Mouse (Mus musculus) megakaryocyte, embryonic 14.5 days (primary cell): ENCODE results near the gene Gm9833. TPM values are rescaled to one million over a fixed set of nuclear protein-coding genes. Genes with fewer than 3 reads are reported as not detected.
"Not testable (repeated sequence)": the region's sequence is repeated elsewhere in the genome, so short reads cannot be mapped to it uniquely, and the experiment has no call there.

Experiments
- H3K27me3 ChIP-seq: replicated peaks from 2 replicates; pipeline ENCODE3; 2012; ENCODE audit warnings: inconsistent platforms
- H3K36me3 ChIP-seq: replicated peaks from 2 replicates; pipeline ENCODE3; 2012; ENCODE audit warnings: low read length, inconsistent platforms, mixed read lengths
- H3K4me1 ChIP-seq: 2 replicates; pipeline ENCODE4 v1.6.1; 2012; ENCODE audit warnings: inconsistent platforms
- H3K4me3 ChIP-seq: replicated peaks from 2 replicates; pipeline ENCODE3; 2012; ENCODE audit warnings: moderate library complexity, mild to moderate bottlenecking, inconsistent platforms
- H3K9me3 ChIP-seq: 2 replicates; pipeline ENCODE4 v1.6.1; 2012; ENCODE audit warnings: inconsistent platforms
- FLI1 ChIP-seq: IDR thresholded peaks from 2 replicates; pipeline ENCODE4 v1.6.1; 2012; ENCODE audit warnings: low read length, inconsistent platforms, mixed read lengths
- GATA1 ChIP-seq: IDR thresholded peaks from 3 replicates; pipeline ENCODE4 v1.6.1; 2012; ENCODE audit warnings: mixed read lengths, low read length, inconsistent platforms, borderline replicate concordance
- polyA plus RNA-seq: library from polyadenylated mRNA; stranded (reverse); fragments of >175 nt; gene quantifications from 2 replicates; pipeline ENCODE4 v1.2.3, GENCODE M21; 2012; ENCODE audit warnings: low replicate concordance; ENCODE audit not compliant: insufficient read depth

The Gm9833 gene
- 3.4 TPM in 1 of 2 replicates, not detected in the other for polyA plus RNA-seq

DNA sequence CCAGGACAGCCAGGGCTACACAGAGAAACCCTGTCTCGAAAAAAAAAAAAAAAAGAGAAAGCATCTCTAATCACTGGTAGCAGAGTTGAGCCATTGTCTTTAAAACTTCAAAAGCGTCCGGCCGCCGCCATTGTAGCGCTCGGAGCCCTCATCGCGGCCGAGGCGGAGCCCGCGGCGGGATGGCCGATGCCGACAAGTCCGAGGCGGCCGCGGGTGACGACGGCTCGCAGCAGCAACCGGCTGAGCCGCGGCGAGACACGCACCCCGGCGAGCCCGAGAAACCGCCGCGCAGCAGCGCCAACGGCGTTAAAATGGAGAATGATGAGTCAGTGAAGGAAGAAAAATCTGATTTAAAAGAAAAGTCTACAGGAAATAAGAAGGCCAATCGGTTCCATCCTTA is at the start of gene Gm9833:
Gene Gm9833, plus strand, starts transcription at position 117 of the 400 bp plus-strand sequence.
- H3K36me3 ChIP-seq, result not testable (repeated sequence)

DNA sequence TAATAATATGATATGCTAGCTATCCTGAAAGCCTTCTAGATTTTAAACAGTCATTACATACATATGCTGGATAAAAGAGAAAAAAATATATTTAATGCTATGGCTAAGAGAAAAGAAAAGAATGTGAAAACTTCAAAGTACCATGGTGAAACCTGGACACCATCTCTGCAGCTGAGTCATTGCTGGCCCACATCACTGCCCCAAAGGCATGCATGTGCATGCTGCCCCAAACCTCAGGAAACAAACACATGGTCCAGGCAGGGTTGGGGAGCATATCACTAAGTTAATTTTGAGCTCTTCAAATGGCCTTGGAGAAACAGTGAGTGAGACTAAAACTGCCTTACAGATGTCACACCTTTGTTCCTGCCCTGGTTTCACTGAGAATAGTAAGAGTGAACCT is 17.8 kb upstream of the Gm9833 start:
- Histone ChIP-seq H3K4me3 (no peak overlapping the region), H3K36me3 (no peaks in the 10 kb centered on the region), H3K27me3 (peaks cover 2% of the 10 kb centered on the region), H3K9me3 (peaks cover 8% of the 10 kb centered on the region; the same call in 1 of the 2 replicates), H3K4me1 (peaks cover 4% of the 10 kb centered on the region)
- no peak for TF ChIP-seq GATA1
- TF ChIP-seq FLI1, result no peak

More for the DNA sequence above, at the start of gene Gm9833:
- peaks cover 12% of the 10 kb centered on the region for H3K27me3 ChIP-seq
- H3K9me3 ChIP-seq, H3K4me3 ChIP-seq, H3K4me1 ChIP-seq: not testable (repeated sequence)

GRCm38 (mm10) chr3:10075826-10076225 is 12.1 kb upstream of the Gm9833 start:
- Histone ChIP-seq H3K4me1 (peaks cover 4% of the 10 kb centered on the region), H3K36me3 (no peaks in the 10 kb centered on the region), H3K27me3 (no peaks in the 10 kb centered on the region), H3K9me3 (no peaks in the 10 kb centered on the region), H3K4me3 (no peak overlapping the region)
- TF ChIP-seq GATA1, result no peak
- TF ChIP-seq FLI1, result no peak

DNA sequence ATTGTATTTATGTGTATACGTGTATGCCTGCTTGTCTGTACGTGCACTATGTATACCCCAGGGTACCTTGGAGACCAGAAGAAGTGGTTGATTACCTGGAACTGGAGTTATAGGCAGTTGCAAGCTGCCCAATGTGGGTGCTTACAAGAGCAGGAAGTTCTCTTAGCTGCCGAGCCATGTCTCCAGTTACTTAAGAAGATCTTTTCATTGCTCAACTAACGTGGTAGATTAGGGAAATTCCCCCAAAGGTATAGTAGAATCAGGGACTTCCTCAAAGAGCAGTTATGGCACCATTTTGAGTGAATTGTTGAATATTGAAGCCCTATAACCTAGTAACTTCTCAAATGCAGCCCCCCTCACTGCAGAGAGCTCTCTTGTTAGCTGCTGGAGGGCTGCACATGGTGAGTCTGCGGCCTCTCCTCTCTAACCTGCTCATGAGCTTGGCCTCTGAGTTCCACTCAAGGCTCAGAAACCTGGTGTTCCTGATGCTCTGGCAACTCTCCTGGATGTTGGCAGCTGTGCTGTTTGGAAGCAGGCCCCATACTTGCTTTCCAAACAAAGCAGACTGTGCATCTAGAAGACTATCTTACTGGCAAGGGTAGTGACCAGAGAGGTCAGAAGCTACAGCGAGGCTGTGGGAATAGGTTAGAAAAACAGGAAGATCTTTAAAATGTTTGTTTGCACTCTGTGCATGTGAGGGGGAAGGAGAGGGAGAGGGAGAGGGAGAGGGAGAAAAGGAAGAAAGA is 10.6 kb upstream of the Gm9833 start:
- peaks cover 4% of the 10 kb centered on the region for H3K4me1 ChIP-seq
- no peaks in the 10 kb centered on the region for H3K36me3 ChIP-seq
- TF ChIP-seq GATA1 (no peak), FLI1 (no peak)
- no peaks in the 10 kb centered on the region for H3K9me3 ChIP-seq
- no peak overlapping the region for H3K4me3 ChIP-seq
- peaks cover 3% of the 10 kb centered on the region for H3K27me3 ChIP-seq

- Histone ChIP-seq H3K36me3 (no peaks in the 10 kb centered on the region), H3K27me3 (peaks cover 6% of the 10 kb centered on the region), H3K9me3 (no peaks in the 10 kb centered on the region), H3K4me3 (no peak overlapping the region), H3K4me1 (peaks cover 7% of the 10 kb centered on the region)
- TF ChIP-seq GATA1, result no peak
Measured at GRCm38 (mm10) chr3:10078113-10078512, 9.8 kb upstream of the Gm9833 start.

GRCm38 (mm10) chr3:10081336-10081735 is 6.6 kb upstream of the Gm9833 start:
- Histone ChIP-seq H3K4me1 (peaks cover 7% of the 10 kb centered on the region), H3K36me3 (no peaks in the 10 kb centered on the region), H3K9me3 (no peaks in the 10 kb centered on the region), H3K27me3 (peaks cover 11% of the 10 kb centered on the region), H3K4me3 (no peak overlapping the region)
- TF ChIP-seq FLI1 (no peak), GATA1 (no peak)

- no peaks in the 10 kb centered on the region for H3K36me3 ChIP-seq
- no peak overlapping the region for H3K4me3 ChIP-seq
- TF ChIP-seq FLI1 (no peak), GATA1 (no peak)
- H3K9me3 ChIP-seq, result no peaks in the 10 kb centered on the region
- peaks cover 3% of the 10 kb centered on the region; the same call in 1 of the 2 replicates for H3K4me1 ChIP-seq
- peaks cover 15% of the 10 kb centered on the region for H3K27me3 ChIP-seq
Measured at GRCm38 (mm10) chr3:10081911-10082541, 5.9 kb upstream of the Gm9833 start.

GRCm38 (mm10) chr3:10082545-10083062 is 5.3 kb upstream of the Gm9833 start:
- H3K4me3 ChIP-seq, result no peak overlapping the region
- peaks cover 17% of the 10 kb centered on the region for H3K27me3 ChIP-seq
- H3K9me3 ChIP-seq, result no peaks in the 10 kb centered on the region
- H3K36me3 ChIP-seq, result no peaks in the 10 kb centered on the region
- peaks cover 3% of the 10 kb centered on the region; the same call in 1 of the 2 replicates for H3K4me1 ChIP-seq
- TF ChIP-seq FLI1 (no peak), GATA1 (no peak)

GRCm38 (mm10) chr3:10084102-10084501 is 3.8 kb upstream of the Gm9833 start:
- H3K4me3 ChIP-seq, result no peak overlapping the region

More at GRCm38 (mm10) chr3:10084102-10084501, 3.8 kb upstream of the Gm9833 start:
- H3K9me3 ChIP-seq, result no peaks in the 10 kb centered on the region
- peaks cover 3% of the 10 kb centered on the region; the same call in 1 of the 2 replicates for H3K4me1 ChIP-seq
- no peak for TF ChIP-seq GATA1
- TF ChIP-seq FLI1, result no peak
- H3K27me3 ChIP-seq, result peaks cover 18% of the 10 kb centered on the region
- H3K36me3 ChIP-seq, result no peaks in the 10 kb centered on the region
